Mouse (Mus musculus) ovary, postnatal 10 days (tissue): ENCODE measurements around the gene Asic1.
"Not testable (repeated sequence)": the region's sequence is repeated elsewhere in the genome, so short reads cannot be mapped to it uniquely, and the experiment has no call there.

ENCODE experiments used
- DNase-seq: peaks from one replicate; pipeline ENCODE4 v3.0.0; 2022; ENCODE audit warnings: low spot score

Gene Asic1

GRCm38 (mm10) chr15:99719865-99720264, 49.7 kb downstream of the Asic1 start:
- no peak for DNase-seq

DNA sequence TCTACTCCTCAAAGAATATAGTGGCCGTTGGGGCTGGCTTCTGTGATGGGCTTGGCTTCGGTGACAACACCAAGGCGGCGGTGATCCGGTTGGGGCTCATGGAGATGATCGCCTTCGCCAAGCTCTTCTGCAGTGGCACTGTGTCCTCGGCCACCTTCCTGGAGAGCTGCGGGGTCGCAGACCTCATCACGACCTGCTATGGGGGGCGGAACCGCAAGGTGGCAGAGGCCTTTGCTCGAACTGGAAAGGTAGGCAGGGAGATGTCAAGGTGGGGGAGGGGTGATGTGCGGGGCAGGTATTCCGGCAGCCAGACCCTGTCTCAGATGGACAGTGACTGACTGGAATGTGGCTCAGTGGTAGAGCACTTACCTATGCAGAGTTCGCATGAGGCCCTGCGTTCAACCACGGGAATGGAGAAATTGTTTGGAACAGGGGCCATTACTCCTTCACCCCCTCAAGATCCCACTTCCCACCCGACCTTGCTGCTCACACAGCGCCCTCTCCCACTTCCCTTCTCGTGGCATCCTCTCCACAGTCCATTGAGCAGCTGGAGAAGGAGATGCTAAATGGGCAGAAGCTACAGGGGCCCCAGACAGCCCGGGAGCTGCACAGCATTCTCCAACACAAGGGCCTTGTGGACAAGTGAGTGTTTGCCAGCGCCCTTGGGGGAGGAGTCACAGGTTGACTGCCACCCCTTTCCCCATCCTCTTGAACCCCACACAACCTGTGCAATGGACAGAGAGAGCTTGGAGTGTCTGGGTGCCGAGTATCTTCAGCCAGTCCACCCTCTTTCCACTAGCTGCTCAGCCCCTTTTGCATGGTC, 52.0 kb downstream of the Asic1 start:
- DNase-seq = no peak

DNA sequence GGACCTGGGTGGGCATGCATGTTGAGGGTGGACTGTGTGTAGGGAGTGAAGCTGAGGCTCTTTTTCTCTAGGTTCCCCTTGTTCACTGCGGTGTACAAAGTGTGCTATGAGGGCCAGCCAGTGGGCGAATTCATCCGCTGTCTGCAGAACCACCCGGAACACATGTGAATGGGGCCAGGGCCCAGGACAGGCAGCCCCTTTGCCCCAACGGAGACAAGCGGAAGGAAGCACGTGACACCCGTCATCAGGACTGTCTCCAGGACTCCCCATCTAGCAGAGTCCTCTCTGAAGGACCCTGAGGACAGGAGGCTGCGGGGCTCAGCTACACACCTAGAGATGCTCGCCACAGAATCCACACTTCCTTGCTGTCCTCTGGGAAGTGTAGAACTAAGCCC, 52.9 kb downstream of the Asic1 start:
- no peak for DNase-seq

GRCm38 (mm10) chr15:99723515-99724291, 53.5 kb downstream of the Asic1 start:
- DNase-seq = no peak

- peak; percentile 49 for DNase-seq
Measured at GRCm38 (mm10) chr15:99724292-99725021, 54.3 kb downstream of the Asic1 start.

DNA sequence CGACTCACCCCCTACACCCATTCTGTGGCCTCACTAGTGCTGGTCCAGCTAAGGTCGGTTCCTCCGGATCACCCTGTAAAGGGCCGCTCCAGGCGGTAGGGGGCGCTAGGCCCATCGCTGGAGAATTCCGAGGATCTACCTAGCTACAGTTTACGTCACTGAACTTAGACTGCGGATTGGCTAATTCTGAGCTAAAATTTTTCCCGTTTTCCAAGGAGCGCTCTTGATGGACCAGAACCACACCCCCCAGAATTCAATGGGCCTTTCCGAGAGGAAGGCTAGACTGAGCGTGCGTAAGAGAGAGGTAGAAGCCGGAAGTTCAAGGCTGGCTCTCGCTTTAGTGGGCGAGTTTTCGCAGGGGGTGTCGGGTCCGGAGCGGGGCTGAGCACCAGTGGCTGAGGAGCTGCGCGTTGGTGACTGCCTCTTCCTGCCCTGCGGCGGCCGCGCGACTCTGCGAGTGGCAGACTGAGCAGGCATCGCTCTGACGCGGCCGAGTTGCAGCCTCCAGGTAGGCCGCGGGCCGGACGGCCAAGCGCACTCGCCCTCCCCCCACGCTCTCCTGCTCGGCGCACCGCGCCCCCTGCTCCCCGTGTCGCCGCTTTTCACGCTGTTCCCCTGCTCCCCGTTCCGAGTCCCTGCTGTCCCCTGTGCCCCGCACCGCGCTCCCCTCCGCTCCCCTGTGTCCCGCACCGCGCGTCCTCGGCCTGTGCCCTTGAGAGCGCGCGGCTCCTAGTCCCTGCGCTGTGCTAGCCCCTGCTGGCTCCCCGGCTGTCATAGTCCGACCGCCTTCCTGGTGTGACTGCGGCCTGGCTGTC, 55.4 kb downstream of the Asic1 start, which contains the start of gene Cox14:
TSS of gene Cox14 (plus strand) at position 278 of the 815 bp plus-strand sequence.
- DNase-seq = peak; percentile 87

GRCm38 (mm10) chr15:99726549-99726948, 56.4 kb downstream of the Asic1 start:
- DNase-seq = no peak

- DNase-seq = not testable (repeated sequence)
Measured at GRCm38 (mm10) chr15:99727039-99727438, 56.9 kb downstream of the Asic1 start.

DNA sequence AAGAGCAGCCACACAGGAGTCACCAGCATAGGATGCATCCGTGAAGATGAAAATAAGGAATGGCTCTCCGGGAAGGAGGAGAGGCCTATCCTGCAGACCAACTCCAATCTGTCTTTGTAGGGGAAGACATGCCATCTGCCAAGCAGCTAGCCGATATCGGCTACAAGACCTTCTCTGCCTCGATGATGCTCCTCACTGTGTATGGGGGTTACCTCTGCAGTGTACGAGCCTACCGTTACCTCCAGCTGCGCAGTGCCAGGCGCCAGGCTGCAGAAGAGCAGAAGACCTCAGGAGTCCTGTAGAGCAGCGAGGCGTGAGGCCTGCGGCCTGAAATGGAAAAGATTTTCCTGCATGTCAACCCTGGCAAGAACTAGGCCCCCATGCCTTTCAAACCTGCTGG, 57.4 kb downstream of the Asic1 start:
- no peak for DNase-seq

- no peak for DNase-seq
Measured at GRCm38 (mm10) chr15:99728211-99728610, 58.0 kb downstream of the Asic1 start.

- no peak for DNase-seq
Measured at GRCm38 (mm10) chr15:99729056-99729783, 59.1 kb downstream of the Asic1 start.

DNA sequence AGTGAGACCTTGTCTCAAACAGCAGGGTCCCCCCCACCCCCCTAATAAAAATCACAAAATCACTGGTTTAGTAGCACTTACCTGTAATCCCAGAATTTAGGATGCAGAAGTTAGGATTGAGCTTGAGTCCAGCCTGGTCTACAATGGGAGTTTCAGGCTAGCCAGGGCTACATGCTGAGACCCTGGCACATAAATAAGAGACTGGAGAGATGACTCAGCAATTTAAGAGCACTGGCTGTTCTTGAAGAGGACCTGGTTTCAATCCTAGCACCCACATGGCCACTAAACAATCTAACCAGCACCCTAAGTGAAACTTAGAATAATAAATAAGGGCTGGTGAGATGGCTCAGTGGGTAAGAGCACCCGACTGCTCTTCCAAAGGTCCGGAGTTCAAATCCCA, 61.0 kb downstream of the Asic1 start:
- DNase-seq = no peak

- no peak for DNase-seq
Measured at GRCm38 (mm10) chr15:99731678-99732077, 61.5 kb downstream of the Asic1 start.

DNA sequence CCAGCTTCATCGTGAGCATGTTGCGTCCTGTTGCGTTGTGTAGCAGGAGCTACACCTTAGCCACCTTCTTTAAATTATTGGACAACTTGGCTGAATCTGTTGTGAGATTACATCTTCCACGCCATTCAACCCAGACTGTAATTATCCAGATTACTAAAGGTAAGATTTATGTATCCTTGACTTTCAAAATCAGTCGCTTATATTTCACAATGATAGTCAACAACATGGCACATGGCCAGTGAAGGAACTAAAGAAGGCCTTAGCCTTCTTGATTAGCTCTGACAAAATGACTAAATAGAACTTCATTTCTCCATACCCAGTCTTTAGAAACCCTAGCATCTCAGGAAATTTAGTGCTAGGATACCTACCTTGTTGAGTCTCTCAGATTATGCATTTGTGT, 63.0 kb downstream of the Asic1 start:
- no peak for DNase-seq

- peak; percentile 100 for DNase-seq
Measured at GRCm38 (mm10) chr15:99735631-99736030, 65.5 kb downstream of the Asic1 start.

DNA sequence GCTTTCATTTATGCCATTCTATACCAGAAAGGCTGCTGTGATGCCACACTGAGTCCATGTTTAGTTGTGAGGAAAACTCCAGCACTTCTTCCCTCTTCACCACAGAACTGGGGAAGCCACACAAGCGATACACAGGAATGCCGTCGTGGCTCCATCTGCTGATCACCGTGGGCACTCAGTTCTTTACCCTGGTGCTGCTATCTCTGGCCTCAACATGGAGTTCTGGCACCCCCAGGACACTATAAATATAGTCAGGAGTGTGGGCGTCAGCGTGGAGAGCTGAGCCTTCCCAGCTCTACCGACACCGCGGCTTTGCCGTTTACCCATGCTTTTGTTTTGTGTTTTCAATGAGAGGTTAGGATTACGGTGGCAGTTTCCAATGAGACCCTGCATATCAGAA, 66.5 kb downstream of the Asic1 start:
- DNase-seq = no peak

DNA sequence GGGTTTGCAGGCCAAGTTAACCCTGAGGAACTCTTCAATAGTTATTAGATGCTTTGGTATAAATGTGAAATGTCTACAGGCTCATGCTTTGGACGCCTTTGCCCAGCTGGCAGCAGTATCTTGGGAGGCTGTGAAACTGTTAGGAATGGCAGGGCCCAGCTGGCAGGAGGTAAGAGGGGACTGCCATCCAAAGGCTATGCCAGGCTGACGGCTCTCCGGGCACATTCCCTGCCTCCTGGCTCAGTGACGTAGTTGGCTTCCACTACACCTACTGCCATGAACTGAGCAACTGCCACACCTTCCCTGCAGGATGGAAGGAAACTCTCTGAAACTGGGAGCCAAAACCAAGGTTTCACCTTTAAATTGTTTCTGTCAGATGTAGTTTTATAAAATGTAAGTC, 70.1 kb downstream of the Asic1 start:
- DNase-seq = no peak
